Mouse (Mus musculus) activated CD4-positive, CD25-positive, alpha-beta regulatory T cell, adult 4 months (primary cell): ENCODE measurements around the gene Stard3. TPM values are rescaled to one million over a fixed set of nuclear protein-coding genes. Genes with fewer than 3 reads are reported as not detected.
A peak's percentile ranks its signal among the peaks of the same experiment; 100 is the strongest.

Source experiments
- ATAC-seq: one replicate; pipeline ENCODE4 v1.8.0; 2017
- polyA plus RNA-seq, 2 experiments: library from polyadenylated mRNA; unstranded; fragments of 100-300 nt; shearing (Covaris generic); gene quantifications; one replicate each; pipeline ENCODE4 v1.2.1; 2017

Gene Stard3
- 10 to 100 TPM; 33.3 to 42.1 TPM for polyA plus RNA-seq

DNA sequence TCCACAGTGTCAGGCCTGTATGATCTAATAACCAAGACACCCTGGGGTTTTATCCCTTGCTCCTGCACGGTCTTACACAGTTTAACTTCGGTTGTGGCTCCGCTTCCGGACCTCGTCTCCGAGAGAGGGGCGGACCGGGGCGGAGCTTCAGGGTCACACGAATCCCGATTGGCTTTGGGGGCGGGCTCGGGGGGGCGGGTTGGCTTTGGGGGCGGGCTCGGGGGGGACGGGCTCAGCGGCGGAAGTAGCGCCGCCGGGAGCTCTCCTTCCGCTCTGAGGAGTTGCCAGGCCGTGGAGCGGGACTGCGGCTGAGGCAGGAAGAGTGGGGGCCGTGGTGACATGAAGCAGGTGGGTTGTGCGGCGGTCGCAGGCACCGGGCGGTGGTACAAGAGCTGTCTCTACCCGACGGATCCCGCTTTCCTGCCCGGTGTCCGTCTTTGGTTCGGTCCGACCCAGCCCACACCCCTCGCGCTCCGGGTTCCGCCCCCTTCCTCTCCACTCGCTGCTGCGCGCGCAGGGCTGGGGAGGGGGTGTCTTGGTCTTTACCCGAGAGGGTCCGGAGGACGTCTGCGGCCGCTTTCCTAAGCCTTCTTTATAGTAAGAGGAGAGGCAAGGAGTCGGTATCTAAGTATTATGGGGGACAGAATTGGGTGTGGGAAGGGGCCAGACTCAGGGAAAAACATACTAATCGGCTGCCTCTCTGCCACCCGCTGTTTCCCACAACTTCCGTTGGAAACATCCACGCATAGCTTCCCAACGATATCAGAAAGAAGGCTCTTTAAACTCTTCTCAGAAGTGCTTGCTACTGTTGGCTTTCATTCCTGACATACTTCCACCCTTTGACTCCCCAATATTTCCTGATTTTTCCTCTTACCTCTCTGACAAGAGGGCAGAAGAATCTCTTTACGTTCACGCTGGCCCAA, at the start of gene Stard3:
TSS of gene Stard3 (plus strand) at position 208 of the 923 bp plus-strand sequence.
- ATAC-seq: peak; percentile 78

DNA sequence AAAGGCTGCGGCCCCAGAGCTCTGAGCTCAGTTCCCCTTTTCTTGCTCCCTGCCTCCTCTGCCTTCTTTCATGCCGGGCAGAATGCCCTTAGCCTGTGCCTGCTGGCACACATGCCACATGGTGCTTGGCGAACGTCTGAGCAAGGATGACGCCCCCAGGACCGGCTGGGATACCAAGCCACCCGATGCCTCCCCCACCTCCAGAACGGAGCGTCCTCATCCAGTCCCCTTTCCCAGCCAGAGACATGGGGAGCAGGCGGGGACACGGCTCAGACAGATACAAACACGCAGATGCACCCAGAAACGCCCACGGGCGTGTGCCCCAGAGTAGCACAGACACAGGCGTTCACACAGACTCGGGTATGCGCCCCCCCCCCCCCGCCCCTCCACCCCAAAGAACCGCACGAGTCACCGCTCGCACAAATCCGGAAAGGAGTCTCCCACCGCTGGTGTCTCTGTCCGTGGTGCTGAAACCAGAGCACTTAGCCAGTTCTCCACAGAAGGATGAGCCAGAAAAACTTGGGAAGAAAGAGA, 44.3 kb upstream of the Stard3 start:
- no peak for ATAC-seq

DNA sequence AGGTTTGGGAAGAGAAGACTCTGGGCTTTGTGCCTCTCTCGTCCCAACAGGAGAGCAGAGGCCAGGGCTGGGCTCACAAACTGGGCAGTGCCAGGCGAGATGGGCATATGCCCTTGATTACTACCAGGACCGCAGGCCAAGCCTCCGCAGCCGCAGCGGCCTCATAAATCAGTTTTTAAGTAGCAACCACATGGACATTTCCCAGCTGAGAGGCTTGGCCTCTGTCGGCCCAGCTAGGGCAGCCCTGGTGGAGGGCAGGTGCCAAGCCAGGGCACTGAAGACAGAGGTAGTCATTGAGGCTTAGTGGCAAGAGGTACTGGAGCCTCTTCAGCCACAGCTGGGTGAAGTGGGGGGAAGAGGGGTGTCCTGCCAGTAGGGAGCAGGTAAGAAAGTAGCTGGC, 40.7 kb upstream of the Stard3 start:
- no peak for ATAC-seq

DNA sequence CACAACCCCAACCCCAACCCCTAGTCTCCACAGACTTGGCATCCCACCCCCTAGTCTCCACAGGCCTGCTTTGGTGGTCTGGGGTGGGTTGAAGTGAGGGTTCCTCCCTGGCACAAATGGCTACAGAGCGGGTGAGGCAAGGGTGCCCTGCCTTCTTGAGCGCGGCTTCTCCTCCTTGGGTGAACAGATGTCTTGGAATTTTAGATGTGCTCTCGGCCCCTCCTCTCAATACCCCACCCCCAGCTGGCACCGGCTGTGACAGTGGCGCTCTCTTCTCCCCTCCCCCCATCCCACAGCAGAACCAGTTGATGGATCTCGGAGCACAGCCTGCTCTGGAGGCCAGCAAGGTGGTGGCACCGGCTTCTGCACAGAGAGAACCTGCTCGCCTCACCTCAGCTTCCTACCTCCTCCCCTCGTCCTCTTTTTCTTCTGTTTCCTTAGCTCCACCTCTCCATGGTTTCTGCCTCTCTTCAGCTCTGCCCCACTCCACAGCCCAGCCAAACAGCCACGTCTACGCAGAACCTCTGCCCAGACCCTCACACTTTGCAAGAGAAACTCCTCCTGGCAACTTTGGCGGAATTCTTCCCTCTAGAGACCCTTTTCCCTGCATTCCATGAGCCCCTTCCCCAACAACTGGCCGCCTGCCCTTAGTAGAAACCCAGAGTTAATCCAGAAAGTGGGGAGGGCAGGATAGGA, 39.6 kb upstream of the Stard3 start:
- no peak for ATAC-seq

DNA sequence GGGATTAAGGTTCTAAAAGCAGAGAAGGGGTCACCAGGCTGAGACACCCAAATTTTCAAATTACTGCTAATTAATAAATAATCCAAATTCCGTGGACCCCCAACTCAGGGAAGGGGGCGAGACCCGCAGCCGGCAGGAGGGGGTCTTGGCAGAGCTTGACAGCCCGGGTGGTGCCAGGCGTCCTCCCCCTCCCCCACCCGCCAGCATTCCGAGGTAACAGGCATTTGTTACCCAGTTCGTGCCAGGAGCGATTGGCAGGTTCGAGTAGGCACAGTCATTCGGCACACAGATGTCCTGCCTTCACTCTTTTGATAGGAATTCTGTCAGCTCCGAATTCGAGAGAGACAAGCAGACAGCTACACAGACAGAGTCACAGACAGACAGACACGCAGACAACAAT, 39.0 kb upstream of the Stard3 start:
- no peak for ATAC-seq

DNA sequence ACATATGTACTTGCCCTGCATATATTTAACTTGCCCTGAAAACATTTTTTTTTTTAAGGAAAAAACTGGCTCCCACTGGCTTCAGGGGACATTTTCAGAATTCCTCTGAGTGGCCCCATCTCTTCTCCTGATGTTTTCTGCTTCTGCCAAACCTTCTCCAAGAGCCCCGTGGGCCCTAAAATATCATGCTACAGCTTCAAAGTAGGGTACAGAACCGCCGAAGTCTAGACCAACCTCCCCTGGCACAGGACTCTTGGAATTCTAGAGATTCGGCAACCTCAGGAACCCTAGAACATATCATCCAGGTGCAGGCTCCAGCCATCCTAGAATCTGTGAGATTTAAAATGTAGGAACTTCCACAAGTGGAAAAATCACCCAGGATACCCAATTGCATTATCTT, 38.6 kb upstream of the Stard3 start:
- ATAC-seq: no peak

DNA sequence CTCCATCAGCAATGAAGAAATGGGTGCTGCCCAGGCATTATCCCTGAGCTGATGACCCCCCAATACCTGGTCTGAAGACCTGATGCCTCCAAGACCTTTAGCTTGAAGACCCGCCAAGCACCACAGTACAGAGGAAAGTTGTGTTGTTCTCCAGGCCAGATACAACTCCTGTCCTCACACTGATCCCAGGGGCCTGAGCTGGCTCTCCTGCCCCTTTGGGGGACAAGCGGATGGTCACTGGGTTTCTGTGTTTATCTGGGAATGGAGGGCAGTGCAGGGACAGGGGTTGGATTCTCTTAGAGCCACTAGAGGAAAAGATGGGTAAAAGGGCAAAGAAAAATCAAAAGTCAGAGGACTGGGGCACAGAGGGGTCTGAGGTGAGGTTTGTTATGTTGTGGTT, 38.2 kb upstream of the Stard3 start:
- no peak for ATAC-seq

DNA sequence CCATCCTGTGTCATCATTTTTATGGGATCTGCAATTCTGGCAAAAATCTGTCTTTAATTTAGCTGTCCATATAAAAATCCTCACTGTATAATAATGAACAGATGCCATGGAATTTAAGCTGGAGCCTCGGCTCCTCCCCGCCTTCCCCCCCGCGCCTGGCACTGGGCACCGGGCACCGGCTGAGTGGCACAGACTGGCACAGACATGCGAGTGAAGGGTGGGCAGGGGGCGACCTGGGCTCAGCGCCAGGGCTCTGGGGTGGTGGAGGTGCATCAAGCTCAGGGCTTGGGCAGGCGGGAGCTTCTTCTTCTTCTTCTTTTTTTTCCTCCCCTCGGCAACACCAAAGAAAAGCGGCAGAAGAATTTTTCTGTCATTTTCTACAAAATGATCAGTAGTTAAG, 37.8 kb upstream of the Stard3 start:
- no peak for ATAC-seq

DNA sequence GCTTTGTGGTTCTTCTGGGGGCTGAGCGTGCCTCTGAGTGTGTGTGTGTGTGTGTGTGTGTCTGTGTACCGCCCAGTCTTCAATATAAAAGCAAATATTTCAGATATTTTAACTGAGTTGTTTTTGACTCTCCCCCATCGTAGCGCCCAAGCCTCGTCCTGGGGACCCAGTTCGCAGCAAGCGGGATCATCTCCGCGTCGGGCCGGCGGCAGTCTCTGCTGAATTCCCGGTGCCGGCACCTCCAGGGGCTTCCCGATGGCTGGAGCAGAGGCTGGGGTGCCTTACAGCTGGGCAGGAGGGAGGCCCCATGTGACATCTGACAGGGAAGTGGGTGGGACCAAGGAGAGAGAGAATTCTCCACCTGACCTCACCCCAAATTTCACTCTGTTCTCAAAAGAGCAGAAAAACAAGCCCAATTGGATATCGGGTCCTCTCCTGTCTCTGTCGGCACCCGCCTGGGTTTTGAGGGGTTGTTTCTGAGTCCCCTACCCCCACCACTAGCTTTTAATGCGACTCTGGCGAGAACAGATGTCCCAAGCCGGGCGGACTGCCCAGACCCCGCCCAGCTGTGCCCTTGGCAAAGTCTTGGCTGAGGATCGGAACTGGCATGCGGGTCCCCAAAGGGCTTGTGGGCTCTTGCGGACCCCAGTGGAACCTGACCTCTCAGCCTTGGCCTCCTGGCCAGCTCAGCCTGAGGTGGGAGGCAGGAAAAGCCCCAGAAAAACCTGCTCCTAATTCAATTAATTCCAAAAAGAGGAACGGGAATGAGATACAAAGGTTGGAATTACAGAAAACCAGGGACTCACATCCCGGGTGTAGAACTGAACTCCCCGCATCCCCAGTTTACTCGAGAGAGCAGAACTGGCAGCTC, 37.1 kb upstream of the Stard3 start:
- no peak for ATAC-seq

DNA sequence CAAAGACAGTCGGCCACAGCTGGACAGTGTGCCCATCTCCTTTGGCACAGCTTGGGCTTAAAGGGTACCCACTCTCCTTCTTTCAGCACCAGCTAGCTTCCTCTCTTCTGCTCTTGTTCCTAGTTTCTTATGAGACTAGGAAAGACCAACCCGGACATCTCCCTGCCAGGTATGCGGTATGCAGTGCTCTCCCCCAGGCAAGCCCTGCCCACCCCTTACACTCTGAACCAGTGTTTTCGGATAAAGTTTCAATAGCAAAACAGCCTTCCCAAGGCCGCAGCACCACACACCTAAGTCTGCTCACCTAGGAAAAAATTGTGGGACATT, 36.5 kb upstream of the Stard3 start:
- ATAC-seq: no peak

DNA sequence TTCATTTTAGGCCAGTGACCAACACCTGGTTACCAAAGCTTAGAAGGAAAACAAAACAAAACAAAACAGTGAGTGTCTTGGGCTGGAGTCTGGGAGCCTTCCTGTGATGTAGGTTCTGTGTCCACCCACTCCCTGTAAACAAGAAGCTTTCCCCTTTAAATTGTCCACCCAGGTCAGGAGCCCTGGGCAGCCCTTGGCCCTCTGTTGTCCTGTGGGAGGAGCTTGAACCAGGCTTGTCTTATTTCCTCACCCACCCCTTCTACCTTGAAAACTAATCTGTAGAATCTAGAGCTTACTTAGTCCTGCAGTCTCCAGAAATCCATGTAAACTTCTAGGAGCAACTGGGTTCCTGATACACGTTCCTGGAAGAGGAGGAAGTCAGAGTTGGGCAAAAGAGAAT, 36.0 kb upstream of the Stard3 start:
- ATAC-seq: no peak

DNA sequence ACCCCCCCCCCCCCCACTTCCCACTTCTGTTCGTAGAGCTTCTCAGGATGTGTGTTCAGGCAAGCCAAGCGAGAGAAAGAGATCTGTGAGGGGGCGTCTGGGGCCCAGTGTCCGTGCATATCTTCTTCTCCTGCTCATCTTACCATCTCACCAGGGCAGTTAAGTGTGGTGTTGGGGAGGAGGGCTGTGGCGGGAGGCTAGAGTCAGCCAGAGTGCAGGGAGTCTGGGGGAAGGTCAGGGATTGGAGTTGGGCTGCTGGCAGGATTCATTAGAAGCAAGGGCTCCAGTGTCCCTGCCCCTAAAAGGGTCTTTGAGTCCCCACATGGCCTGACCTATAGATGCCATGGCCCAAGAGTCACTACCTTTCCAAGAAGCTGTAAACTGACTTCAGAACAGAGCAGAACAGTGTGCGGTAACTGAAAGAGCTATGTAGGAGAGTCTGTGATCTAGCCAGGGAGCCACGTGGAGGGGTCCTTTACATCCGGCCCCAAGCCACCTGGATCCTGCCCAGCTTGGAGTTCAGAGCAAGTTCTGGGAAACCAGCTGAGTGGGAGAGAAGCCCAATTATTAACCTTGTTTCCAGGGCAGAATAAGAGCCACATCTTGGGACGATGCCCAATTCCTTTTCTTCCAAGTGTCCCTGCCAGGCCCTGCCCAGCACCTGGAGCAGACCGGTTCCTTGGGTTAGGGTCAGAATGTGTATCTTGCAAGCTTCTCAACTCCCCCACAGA, 34.9 kb upstream of the Stard3 start:
- no peak for ATAC-seq

DNA sequence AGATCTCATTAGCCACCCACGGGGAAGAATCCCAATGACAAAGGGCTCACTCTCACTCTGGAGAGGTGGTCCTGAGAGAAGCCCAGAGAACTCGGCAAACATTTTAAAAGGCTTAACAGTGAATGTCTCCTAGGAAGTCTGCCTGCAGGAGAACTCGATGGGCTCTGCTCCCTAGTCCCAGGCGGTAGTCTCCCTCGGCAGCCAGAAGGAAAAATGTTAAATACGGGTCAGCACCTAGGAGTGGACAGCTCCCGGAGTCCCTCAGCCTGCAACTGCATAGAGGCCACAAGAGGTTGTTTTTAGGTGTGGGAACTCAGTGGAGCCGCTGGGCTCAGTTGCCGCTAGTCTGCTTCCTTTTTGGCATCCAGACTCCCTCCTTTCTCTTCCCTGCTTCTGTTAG, 34.2 kb upstream of the Stard3 start:
- ATAC-seq: no peak

DNA sequence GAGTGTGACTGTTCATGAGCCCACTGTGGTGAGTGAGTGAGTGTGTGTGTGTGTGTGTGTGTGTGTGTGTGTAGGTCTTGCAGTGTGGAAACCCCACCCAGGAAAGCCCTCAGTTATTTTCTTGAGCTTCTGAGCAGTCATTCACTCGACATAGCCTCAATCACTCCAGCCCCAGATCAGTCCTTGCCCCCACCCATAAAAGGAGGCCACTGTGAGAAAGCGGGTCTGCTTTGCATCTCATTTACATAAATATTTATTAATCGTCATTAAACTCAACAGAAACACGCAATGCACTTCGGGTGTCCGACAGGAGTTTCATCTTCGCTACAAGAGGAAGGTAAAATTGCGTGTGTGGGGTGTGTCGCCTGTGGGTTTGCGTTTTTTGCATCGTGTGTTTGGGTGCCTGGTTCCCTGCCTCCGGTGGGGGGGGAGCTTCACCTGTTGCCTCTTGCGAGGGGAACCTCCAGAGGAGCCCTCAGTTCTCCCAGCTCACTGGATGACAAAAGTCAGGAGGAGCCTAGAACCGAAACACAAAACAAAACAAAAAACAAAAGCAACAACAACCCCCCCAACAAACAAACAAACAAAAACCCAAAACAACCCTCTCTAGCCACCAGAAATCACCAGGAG, 32.9 kb upstream of the Stard3 start:
- ATAC-seq: no peak

DNA sequence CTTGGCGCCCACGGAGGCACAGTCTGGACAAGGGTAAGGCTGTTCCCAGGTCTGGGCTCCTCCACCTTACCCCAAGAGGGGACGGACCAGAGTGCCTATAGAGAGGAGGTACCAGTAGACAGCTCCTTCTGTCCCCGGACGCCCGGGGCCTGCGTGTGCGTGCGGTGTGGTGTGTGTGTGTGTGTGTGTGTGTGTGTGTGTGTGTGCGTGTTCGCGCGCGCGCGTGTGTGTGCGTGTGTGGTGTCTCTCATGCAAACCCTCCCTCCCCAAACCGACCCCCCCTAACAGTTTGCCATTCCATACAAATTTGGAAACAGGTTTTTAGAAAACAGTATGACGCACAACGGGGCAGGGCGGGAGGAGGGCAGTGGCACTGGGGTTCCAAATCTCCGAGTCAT, 32.3 kb upstream of the Stard3 start:
- no peak for ATAC-seq

DNA sequence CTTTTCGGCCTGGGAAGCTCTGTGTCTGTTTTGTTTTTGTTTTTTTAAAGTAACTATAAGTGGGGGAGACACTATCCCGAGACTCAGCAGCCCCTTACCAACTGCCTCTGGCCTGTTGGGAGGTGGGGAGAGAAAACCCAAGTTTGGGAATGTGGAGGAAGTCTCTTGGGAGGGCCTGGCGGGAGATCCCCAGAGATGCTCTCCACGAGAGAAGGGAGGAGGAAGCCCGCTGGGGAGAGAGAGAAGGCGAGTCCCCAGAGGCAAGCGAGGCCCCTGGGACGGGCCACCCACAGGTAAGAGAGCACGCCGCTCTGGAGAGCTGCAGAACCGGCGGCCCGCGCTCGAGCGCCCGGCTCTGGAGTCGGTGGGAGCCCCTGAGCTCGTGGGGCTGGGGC, 31.4 kb upstream of the Stard3 start:
- ATAC-seq: no peak

DNA sequence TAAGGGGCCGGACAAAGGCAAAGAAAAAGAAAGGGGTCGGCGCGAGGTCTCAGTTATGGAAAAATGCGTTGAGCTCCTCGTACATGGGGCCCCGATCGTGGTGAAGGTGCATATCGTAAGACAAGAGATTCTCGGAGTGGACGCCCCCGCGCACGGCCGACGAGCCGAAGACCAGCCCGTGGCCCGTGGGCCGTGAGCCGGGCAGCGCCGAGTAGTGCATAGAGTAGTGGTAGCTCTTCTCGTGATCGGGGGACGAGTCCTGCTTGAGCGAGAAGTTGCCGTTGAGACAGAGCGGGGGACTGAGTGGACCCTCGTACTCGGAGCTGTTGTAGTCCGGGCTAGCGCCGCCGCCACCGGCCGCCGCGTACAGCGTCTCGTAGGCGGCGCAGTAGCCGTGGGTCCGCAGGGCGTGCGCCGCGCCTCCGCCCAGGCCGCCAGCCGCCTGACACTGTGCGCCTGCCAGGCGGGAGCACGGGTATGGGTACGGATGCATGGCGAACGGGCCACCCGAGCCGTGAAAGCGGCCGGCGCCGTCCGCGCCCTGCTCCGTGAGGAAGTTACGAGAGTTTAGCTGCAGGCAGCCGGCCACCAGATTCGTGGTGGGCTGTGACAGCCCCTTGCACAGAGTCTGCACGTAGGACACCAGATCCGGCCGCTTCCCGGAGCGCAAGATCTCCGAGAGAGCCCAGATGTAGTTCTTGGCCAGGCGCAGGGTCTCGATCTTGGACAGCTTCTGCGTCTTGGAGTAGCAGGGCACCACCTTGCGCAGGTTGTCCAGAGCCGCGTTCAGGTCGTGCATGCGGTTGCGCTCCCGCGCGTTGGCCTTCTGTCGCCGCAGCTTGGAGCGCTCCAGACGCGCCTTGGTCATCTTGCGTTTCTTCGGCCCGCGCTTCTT, 30.8 kb upstream of the Stard3 start:
- ATAC-seq: no peak

DNA sequence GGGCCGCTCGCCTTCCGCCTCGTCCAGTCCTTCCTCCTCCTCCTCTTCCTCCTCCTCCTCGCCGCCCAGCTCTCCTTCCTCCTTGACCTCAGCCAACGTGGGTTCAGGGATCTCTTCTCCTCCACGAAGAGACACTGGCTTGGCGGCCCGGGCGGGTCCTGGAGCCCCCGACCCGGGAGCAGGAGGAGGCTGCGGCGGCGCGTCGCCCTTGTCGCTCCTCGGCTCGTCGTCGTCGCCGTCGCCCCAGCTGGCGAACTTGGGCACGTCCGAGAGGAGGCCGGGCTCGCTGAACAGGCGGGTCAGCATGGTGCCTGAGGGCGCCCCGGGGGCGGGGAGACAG, 30.2 kb upstream of the Stard3 start:
- ATAC-seq: no peak

DNA sequence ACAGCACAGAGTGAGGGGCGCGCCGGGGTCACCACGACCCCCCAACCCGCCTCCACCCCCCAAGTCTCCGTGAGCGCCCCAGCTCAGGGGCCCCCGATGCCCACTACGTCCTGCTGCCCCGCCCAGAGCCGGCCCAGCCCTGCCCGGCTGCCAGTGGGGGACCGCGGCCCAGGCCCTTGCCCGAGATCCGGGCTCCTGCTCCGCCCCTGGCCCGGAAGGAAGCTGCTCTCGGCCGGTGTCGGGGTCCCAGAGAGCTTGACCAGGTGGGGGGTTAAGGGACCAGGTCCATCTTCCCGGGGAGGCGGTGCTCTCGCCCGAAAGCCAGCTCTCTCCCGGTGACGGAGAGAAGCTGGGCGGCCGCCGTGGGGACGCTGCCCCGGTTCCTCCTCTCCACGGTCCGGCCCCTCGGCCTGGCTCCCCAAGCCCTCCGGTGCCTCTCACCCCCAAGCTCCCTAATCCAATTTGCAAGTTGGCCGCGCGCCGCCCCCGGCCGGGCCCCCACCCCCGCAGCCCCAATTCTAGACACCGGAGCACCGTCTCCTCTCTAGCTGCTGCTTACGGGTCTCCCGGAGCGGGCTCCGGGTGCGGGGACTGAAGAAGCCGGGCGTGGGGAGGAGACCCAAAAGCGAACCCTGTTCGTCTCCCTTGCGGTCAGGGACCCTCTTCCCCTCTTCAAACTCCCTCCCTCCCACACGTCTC, 29.6 kb upstream of the Stard3 start:
- no peak for ATAC-seq
